Mouse (Mus musculus) central nervous system, embryonic 11.5 days (tissue): Measurements from ENCODE around the gene Tmem91. TPM values are rescaled to one million over a fixed set of nuclear protein-coding genes. Genes with fewer than 3 reads are reported as not detected.

Experiments
- polyA plus RNA-seq: library from polyadenylated mRNA; depleted of rRNA; stranded (reverse); fragments of >200 nt; gene quantifications from 2 replicates; pipeline ENCODE4 v1.2.3, GENCODE M21; 2012; rRNA removed

The Tmem91 gene
- 0.52 and 0.74 TPM in 2 replicates for polyA plus RNA-seq

DNA sequence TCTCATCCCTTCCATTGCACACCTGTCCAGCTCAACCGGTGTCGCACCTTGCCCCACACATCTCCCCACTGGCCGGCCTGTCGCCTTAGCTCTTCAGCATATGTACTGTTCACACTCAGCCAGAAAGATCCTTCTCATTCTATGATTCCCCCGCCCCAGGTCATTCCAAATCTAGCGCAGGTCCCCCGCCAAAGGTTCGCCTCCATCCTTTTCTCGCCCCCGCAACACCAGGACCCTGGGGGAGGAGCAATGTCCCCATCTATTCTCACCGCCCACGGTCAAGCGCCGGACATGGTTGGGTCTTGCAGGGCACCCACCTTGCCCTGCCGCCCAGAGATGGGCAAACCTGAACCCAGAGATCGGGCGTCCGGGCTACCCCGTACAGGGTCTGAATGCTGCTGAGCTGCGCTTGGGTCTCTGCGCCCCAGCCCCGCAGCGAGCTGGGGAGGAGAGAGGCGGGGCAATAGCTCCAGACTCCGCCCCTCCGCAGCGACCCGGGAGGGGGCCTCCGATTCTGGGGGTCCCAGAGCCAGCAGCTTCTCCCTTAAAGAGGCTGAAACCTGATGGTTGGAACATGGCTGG lies at the start of gene Tmem91:
Gene Tmem91 (minus strand): TSS at position 448 of the 582 bp plus-strand sequence.

DNA sequence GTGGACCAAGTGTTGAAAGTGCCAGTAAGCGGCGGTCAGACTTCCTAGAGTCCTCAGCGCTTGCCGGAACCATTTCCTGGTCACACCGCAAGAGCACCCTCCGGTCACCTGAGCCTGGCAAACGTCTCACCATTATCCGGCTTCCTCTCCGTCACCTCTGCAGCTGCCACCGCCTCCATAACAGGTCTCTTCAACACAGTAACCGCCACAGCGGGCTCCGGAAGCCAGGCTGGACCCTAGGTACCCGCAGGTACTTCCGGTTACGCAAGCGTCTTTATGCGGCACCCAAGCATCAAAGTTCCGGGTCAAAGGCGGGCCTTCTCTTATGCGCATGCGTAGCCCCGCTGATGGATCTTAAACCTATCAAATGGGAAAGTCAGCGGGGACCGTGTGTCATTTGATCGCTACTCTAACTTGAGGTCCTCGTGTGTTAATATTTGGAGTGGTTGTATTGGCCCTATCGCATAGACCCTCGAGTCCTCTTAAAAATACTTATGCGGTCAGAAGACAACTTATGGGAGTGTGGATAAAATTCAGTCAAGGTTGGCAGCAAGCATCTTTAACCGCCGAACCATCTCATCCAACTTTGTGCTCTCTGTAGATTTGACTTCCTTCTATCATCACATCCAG lies 43.9 kb upstream of the Tmem91 start, which contains the start of gene Ccdc97:
Gene Ccdc97 (minus strand): TSS at position 301 of the 630 bp plus-strand sequence.

DNA sequence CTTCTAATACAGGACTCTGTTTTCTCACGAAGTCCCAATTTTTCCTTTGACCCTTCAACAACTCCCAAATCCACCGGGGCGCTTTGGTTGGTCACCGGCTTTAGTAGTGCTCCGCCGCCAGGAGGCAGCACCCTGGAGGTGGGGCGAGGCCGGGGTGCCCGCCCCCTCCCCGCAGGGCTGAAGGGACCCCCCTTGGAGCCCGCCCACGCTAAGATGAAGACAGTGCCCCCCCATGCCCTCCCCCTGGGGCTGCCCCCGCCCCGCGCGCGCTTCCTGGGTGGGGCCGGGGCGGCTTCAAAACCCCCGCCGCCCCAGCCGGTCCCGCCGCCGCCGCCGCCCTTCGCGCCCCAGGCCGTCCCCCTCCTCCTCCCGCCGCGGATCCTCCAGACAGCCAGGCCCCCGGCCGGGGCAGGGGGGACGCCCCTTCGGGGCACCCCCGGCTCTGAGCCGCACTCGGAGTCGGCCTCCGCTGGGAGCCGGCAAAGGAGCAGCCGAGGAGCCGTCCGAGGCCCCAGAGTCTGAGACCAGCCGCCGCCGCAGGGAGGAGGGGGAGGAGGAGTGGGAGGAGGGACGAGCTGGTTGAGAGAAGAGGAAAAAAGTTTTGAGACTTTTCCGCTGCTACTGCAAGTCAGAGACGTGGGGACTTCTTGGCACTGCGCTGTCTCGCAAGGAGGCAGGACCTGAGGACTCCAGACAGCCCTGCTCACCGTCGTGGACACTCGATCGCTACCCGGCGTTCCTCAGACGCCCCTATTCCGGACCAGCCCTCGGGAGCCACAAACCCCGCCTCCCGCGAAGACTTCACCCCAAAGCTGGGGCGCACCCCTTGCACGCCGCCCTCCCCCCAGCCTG lies 11.9 kb upstream of the Tmem91 start, which contains the start of gene Tgfb1:
Gene Tgfb1 (plus strand): TSS at position 323 of the 852 bp plus-strand sequence.

DNA sequence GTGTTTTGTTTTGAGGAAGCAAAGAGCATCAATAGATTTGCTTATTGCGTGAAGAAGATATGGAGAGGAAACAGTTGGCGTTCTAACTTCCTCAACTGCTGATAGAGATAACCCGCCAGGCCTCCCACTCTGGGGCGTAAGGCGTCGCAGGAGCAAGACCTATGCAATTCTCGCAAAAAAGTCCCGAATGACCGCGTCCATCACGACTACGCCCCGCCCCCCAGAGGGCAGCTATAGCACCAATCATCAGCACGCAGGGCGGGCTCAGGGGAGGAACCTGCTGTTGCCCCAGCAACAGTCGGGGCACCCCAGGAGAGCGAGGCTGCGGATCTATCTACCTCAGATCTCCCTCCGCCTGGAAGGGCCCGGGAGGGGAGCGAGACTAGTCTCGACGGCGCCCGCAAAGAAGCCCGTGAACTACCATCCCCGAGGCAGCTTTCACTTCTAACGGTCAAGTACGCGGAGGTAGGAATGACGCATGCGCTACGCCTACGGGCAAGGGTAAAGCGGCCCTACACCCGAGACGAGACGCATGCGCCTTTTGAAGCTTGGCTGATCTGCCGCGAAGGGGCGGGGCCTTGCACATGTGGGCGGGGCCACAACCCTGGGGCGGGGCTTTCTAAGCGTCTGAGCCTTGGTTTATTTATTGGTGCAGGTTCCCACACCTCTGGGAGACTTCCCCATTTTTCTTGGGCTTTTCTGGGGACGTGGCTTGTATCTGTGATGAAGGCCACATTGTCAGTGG lies 5.7 kb upstream of the Tmem91 start, which contains the start of gene B9d2:
Gene B9d2 (plus strand): TSS at position 267 of the 745 bp plus-strand sequence.

DNA sequence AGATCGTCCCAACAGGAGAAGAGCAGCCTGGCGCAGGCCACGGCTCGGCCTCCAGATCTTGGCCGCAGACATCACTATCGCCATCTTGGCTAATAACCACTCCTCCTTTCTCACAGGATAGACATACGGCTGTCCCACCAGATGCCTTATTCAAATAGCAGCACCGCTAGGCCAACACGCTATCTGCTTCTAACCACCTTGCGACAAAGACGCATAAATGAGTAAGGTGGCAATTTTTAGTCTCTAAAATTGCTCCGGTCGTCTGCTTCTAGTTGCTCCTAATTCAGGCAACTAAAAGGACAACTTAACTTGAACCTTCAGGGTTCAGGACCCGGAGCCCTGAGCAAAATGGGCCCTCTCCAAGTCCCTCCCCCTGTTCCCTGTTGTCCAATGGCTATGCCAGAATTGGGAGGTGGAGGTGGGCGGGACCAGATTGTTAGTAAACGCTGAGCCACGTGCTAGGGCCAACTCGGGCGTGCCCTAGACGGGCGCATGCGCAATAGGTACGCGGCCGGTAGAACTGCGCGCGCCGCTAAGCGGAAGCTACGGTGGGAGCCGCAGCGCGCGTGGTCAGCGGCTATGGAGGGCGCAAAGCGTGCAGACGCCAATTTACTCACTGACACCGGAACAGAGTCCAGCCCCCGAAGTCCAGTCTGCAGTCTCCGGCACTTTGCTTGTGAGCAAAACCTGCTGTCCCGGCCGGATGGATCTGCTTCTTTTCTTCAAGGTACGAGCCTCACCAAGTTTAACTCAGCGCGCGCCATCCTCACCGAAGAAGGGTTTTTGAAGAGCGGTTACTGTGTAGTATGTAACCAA lies 16.1 kb downstream of the Tmem91 start, which contains the start of the genes Bckdha and Exosc5:
Gene Bckdha (minus strand): TSS at position 325 of the 816 bp plus-strand sequence.
Gene Exosc5 (plus strand): TSS at position 508 of the 816 bp plus-strand sequence.

DNA sequence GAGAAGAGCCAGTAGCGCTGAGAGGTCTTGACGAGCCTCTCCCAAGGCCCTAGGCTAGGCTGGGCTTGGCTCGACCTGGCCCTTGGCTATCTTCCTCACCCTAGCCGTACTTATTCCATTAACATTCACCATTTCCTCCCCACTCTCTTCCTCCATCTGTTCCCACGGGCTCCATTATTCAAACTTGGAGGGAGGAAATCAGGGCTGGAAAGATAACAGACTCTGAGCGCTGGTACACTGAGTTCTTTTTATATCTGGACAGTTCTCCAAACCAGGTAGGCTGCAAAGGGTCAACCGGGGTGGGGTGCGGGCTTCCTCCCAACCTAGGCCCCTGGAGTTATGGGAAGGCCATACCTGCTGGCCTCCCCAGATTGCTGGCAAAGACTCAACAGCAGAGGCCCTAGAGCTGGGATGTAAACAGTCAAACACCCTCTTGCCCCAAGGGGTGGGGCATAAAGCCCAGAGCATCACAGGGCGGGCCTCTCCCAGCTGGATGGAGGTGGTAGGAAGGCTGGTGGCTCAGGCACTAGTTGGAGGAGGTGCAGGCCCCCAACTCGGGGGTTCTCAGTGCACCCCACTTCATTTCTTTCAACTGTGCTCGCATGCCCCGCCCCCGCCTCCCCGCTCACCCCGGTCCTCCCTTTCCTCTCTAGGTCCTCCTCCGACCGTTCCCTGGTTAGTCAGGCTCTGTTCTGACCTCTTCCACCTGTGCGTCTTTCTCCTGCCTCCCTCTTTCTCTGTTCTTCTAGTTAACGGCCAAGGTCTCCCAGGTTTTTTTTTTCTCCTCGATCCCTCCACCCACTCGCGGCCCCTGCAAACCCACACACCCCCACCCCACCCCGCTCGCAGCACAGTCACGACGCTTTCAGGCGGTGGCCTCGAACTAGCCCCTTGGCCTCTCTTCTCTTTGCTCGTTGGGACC lies 48.2 kb downstream of the Tmem91 start, which contains the start of gene B3gnt8:
Gene B3gnt8 (plus strand): TSS at position 146 of the 922 bp plus-strand sequence.

Other genes starting within 250 kb of the Tmem91 start
- 0.61 and 1.2 TPM in 2 replicates for gene Ceacam1, start 197.6 kb downstream of the Tmem91 start, polyA plus RNA-seq
- gene Ceacam2, start 135.3 kb downstream of the Tmem91 start, polyA plus RNA-seq: not detected in 2 replicates
- gene Erich4, start 59.3 kb downstream of the Tmem91 start, polyA plus RNA-seq: not detected in 2 replicates
- 22.3 and 31.2 TPM in 2 replicates for gene Dmac2, start 55.8 kb downstream of the Tmem91 start, polyA plus RNA-seq
- 1.4 and 1.6 TPM in 2 replicates for gene B3gnt8, start 48.5 kb downstream of the Tmem91 start, polyA plus RNA-seq
- gene Bckdha, start 16.2 kb downstream of the Tmem91 start, polyA plus RNA-seq: 31.3 and 48.1 TPM in 2 replicates
- 45.5 and 45.7 TPM in 2 replicates for gene Exosc5, start 16.0 kb downstream of the Tmem91 start, polyA plus RNA-seq
- 21.3 and 30.0 TPM in 2 replicates for gene B9d2, start 5.6 kb upstream of the Tmem91 start, polyA plus RNA-seq
- 5.5 and 8.6 TPM in 2 replicates for gene Tgfb1, start 11.8 kb upstream of the Tmem91 start, polyA plus RNA-seq
- gene Ccdc97, start 43.9 kb upstream of the Tmem91 start, polyA plus RNA-seq: 66.6 and 84.8 TPM in 2 replicates
- gene Hnrnpul1, start 79.6 kb upstream of the Tmem91 start, polyA plus RNA-seq: 80.8 and 115 TPM in 2 replicates
- 22.3 and 32.5 TPM in 2 replicates for gene Axl, start 113.5 kb upstream of the Tmem91 start, polyA plus RNA-seq
- 0.71 and 3.9 TPM in 2 replicates for gene Cyp2s1, start 141.7 kb upstream of the Tmem91 start, polyA plus RNA-seq
- 0.02 TPM in 1 of 2 replicates, not detected in the other for gene Cyp2b10, start 222.5 kb upstream of the Tmem91 start, polyA plus RNA-seq